Mouse (Mus musculus) NIH3T3 (cell line): ENCODE results near the gene Anapc16.
A peak's percentile ranks its signal among the peaks of the same experiment; 100 is the strongest.

ENCODE experiments used
- DNase-seq: peaks from one replicate; pipeline ENCODE4 v3.0.0-alpha.2; 2012; ENCODE audit warnings: low read depth

Anapc16 gene

DNA sequence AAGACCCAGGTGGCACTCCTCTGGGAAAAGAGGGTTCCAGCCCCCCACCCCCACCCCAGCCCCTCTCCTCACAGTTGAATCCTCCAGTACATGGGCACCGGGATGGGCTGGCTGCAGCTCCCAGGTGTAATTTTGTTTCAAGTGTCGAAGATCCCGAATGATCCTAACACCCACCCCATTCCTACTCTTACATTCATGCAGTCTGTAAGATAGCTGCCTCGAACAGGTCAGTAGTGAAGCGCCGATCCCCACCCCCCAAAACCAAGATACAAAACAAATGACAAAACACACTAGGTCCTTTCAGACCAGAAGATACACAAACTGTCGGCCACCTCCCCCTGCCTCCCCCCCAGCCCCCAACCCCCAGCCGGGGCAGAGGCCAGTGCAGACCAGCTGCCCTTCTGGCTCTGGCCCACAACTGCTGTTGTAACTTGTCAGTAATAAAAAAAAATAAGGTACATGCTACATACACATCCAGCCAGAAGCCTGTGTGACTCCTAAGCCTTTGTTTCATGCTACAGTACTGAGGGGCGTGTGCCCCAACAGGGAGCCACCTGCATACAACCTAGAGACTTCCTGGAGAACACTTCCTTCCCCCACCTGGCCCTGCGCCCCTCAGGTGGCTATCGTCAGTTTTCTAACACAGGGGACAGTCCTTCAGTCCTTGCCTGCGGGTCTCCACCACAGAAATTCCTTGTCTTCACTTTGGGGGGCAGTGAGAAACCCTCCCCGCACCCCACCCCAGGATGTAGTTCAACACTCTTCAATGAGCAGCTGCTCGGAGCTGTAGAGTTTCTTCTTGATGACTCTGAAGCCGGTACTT is 52.9 kb downstream of the Anapc16 start:
- DNase-seq, result no peak

DNA sequence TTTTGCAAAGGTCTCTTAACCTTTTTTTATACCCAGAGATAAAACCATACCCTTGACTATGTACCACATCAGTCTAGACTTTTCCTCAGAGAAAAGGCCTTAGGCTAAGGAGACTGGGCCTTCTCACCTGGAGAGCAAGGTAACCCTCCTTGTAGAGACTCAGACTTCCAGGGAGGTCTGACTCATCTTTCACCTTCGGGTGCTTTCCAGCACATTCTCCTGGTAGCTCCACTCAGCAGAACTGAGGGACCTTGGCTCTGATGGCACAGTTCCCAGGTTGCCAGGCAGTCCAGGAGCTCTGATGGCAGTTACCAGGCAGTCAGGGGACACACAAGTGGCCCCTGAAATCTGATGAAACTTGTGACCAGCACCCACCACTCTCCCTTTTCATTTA is 53.7 kb downstream of the Anapc16 start:
- peak; percentile 36 for DNase-seq

DNA sequence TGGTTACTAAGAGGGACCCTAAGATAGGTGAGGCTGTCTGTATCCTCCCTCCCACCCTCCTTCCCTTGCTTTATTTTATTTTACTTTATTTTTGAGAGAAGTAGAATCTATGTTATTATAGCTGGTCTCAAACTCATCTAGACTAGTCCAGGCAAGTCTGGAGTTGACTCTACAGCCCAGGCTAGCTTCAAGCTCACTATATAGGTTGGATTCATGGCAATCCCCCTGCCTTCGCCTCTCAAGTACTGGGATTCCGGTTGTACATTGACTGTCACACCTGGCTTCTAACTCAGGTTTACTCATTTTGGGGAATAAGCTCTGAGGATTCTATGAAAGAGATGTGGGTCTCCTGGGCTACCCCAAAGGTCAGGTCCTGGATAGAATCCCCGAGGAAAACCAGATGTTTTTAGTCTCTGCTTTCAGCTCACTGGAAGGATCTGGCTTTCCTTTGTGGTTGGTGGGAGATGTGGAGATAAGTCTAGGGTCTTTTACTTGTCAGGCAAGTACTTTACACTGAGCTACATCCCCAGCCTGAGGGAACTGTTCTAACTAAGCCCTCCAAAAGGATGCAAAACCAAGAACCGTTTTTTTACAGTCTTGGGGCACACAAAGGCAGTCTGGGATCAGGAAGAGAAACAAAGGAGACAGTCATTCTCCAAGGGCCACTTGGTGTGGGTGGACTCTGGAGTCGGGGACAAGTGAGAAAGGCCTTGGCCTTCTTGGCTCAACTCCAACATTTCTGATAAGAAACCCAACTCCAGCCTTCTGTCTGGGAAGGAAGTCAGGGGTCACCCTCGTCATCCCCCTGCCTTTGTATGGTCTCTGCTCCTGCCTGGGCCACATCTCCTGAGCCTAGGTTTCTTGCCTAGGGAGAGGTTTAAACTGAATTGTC is 54.3 kb downstream of the Anapc16 start:
- DNase-seq, result peak; percentile 31

GRCm38 (mm10) chr10:59947296-59948073 is 55.5 kb downstream of the Anapc16 start:
- peak; percentile 73 for DNase-seq

DNA sequence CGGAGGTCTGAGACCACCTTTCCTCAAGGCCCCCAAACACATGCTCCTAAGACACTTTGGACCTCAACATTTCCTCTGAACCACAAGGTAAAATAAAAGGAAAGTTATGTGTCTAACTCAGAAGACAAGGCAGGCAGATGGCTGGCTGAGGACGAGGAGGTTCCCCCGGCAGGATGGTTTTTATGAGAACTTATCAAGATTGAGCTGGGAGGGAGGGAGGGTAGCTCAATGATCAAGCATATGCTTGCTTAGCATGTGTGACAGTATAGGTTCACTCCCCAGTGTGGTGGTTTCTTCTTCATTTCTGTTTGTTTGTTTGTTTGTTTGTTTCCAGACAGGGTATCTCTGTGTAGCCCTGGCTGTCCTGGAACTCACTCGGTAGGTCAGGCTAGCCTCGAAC is 56.6 kb downstream of the Anapc16 start:
- DNase-seq, result no peak

GRCm38 (mm10) chr10:59945416-59945815 is 57.5 kb downstream of the Anapc16 start:
- no peak for DNase-seq

- DNase-seq, result peak; percentile 74
Observed at GRCm38 (mm10) chr10:59943421-59943989, 59.4 kb downstream of the Anapc16 start.

DNA sequence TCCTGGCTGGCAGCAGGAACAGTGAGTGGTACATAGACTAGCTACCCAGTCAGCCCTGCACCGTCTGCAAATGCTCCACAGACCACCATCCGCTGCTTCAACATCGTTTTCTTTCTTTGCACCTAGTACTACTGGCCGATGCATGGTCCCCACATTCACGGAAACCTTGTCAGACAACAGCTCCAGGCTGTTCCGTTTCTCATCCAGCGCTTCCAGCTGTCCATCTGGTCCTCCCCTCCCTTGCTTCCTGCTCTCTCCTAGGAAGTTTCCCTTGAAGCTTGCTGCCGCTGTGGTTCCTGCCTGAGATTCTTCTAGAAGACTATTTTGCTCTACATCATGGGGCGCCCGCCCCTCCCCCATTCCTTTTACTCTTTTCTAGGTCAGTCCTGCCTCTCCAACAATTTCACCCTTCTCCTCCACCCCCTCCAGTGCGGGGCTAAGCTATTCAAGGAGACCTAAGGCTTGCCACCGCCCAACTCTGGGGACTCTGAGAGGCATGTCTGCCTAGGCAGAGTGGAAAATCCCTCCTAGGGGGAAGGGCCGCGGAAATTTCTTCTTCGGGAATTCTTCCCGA is 60.0 kb downstream of the Anapc16 start:
- DNase-seq, result peak; percentile 59

DNA sequence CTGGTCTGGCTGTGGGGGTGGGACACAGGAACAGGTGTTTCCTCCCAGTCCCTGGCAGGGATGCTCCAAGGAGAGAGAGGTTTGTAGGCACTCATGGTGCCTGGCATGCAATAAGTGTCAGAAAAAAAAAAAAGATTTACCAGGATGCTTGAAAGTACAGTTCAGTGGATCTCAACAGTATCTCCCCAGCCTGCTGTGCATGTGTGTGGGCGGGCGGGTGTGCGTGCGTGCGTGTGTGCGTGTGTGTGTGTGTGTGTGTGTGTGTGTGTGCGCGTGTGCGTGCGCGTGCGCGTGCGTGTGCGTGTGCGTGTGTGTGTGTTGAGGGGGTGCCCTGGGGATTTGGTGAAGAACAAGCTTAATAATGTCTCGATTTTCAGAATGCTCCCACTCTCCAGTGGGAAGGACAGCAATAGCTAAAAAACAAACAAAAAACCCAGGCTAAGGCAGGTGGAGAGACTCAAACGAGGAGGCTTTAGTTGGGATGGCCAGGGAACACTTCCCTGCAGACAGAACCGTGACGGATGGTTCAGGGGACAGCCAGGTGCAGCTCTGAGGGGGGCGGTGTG is 60.6 kb downstream of the Anapc16 start:
- DNase-seq, result no peak

DNA sequence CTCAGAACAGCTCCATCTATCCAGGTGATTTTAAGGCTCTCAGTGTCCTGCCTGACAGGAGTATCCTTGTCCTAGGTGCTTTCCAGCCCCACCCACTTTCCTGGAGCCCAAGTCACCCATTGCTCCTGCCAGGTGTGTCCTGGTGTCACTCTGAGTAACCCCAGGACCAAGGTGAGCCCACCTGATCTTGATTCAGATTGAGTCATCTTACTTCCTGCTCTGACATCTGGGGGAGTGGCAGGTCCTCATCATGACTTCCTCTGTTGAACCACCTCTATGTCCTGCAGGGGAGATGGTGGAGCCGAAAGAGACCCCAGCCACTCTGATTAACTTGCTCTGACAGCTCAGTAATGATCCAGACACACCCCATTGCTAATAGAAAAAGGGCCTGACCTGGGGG is 63.9 kb downstream of the Anapc16 start:
- no peak for DNase-seq

DNA sequence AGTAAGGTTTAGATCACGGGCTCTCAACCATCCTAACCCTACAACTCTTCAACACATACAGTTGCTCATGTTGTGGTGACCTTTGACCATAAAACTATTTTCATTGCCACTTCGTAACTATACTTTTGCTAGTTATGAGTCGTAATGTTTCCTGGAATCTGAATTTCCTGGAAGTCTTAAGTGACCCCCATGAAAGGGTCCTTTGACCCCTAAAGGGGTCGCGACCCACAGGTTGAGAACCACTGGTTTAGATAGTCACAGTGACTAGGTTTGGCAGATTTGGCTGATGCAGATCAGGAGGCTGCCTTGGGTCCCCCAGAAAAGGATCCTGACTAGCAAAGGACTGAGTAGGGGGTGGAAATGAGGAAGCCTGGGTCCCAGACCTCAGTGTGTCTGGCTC is 64.3 kb downstream of the Anapc16 start:
- no peak for DNase-seq
